Mouse (Mus musculus): Measurements from ENCODE around the gene Nrxn2.
A peak's percentile ranks its signal among the peaks of the same experiment; 100 is the strongest.

Nrxn2 gene

GRCm38 (mm10) chr19:6494504-6495170 is 76.1 kb downstream of the Nrxn2 start:
- ATAC-seq (ENCODE audit: low TSS enrichment): no peak

GRCm38 (mm10) chr19:6495714-6496113 is 77.2 kb downstream of the Nrxn2 start:
- ATAC-seq (ENCODE audit: low TSS enrichment): no peak

- no peak for ATAC-seq (ENCODE audit: low TSS enrichment)
Measured at GRCm38 (mm10) chr19:6496462-6497149, 78.1 kb downstream of the Nrxn2 start.

- ATAC-seq (ENCODE audit: low TSS enrichment): no peak
Measured at GRCm38 (mm10) chr19:6497150-6497801, 78.7 kb downstream of the Nrxn2 start.

- ATAC-seq (ENCODE audit: low TSS enrichment): no peak
Measured at GRCm38 (mm10) chr19:6497803-6498202, 79.3 kb downstream of the Nrxn2 start.

GRCm38 (mm10) chr19:6498350-6499131 is 80.0 kb downstream of the Nrxn2 start:
- no peak for ATAC-seq (ENCODE audit: low TSS enrichment)

GRCm38 (mm10) chr19:6499860-6500635 is 81.5 kb downstream of the Nrxn2 start:
- ATAC-seq (ENCODE audit: low TSS enrichment): no peak

- no peak for ATAC-seq (ENCODE audit: low TSS enrichment)
Measured at GRCm38 (mm10) chr19:6500636-6501025, 82.1 kb downstream of the Nrxn2 start.

GRCm38 (mm10) chr19:6502035-6502541 is 83.6 kb downstream of the Nrxn2 start:
- ATAC-seq (ENCODE audit: low TSS enrichment): peak; percentile 25

- peak; percentile 28; the same call in 1 of the 2 replicates for ATAC-seq (ENCODE audit: low TSS enrichment)
Measured at GRCm38 (mm10) chr19:6502543-6503319, 84.2 kb downstream of the Nrxn2 start.

- ATAC-seq (ENCODE audit: low TSS enrichment): peak; percentile 32
Measured at GRCm38 (mm10) chr19:6503926-6504655, 85.6 kb downstream of the Nrxn2 start.

GRCm38 (mm10) chr19:6504656-6505045 is 86.1 kb downstream of the Nrxn2 start:
- no peak for ATAC-seq (ENCODE audit: low TSS enrichment)

- 0 out of 2 replicates have a peak, but pooled peaks have one; percentile 4 for ATAC-seq (ENCODE audit: low TSS enrichment)
Measured at GRCm38 (mm10) chr19:6507393-6507792, 88.9 kb downstream of the Nrxn2 start.

- no peak for ATAC-seq (ENCODE audit: low TSS enrichment)
Measured at GRCm38 (mm10) chr19:6509881-6510280, 91.3 kb downstream of the Nrxn2 start.

- peak; percentile 40 for ATAC-seq (ENCODE audit: low TSS enrichment)
Measured at GRCm38 (mm10) chr19:6510546-6510945, 92.0 kb downstream of the Nrxn2 start.

GRCm38 (mm10) chr19:6513389-6514139 is 95.0 kb downstream of the Nrxn2 start:
- no peak for ATAC-seq (ENCODE audit: low TSS enrichment)

- no peak for ATAC-seq (ENCODE audit: low TSS enrichment)
Measured at GRCm38 (mm10) chr19:6514940-6515339, 96.4 kb downstream of the Nrxn2 start.

GRCm38 (mm10) chr19:6515448-6515847 is 96.9 kb downstream of the Nrxn2 start:
- no peak for ATAC-seq (ENCODE audit: low TSS enrichment)

- ATAC-seq (ENCODE audit: low TSS enrichment): no peak
Measured at GRCm38 (mm10) chr19:6516153-6516552, 97.6 kb downstream of the Nrxn2 start.
